Comparison of ENCODE assay signal across 8 mouse cellular contexts in genomic region chr12:69501346-69501730, GRCm38 (mm10).
DNase-seq lines count a peak whose midpoint lies in the region; ATAC-seq and TF ChIP-seq lines count a peak whose summit lies in the region.

No protein-coding gene starts in this region.

- no peak overlapping the region for H3K4me3 ChIP-seq in forebrain, embryonic 10.5 days
- no peak overlapping the region for H3K4me3 ChIP-seq in forebrain, embryonic 11.5 days (ENCODE audit: low read depth, low read length)
- H3K4me3 ChIP-seq in lung, postnatal 0 days (ENCODE audit: low read depth, low read length), result no peak overlapping the region
- H3K4me3 ChIP-seq in limb, embryonic 12.5 days (replicated peaks), result no peak overlapping the region
- H3K4me3 ChIP-seq in stomach, embryonic 15.5 days (replicated peaks), result no peak overlapping the region

- H3K9me3 ChIP-seq in forebrain, embryonic 10.5 days, result no peaks in the 10 kb centered on the region
- no peaks in the 10 kb centered on the region for H3K9me3 ChIP-seq in forebrain, embryonic 11.5 days (ENCODE audit: control insufficient read depth, low read length)
- no peaks in the 10 kb centered on the region for H3K9me3 ChIP-seq in lung, postnatal 0 days (ENCODE audit: low read length)
- H3K9me3 ChIP-seq in limb, embryonic 12.5 days, result no peaks in the 10 kb centered on the region
- no peaks in the 10 kb centered on the region for H3K9me3 ChIP-seq in stomach, embryonic 15.5 days

- peaks cover 26% of the 10 kb centered on the region for H3K4me1 ChIP-seq in forebrain, embryonic 10.5 days
- peaks cover 2% of the 10 kb centered on the region; the same call in 1 of the 2 replicates for H3K4me1 ChIP-seq in forebrain, embryonic 11.5 days (replicated peaks; ENCODE audit: control insufficient read depth, insufficient read depth, low read length)
- H3K4me1 ChIP-seq in lung, postnatal 0 days (ENCODE audit: insufficient read depth, low read depth, low read length), result peaks cover 24% of the 10 kb centered on the region
- peaks cover 23% of the 10 kb centered on the region for H3K4me1 ChIP-seq in limb, embryonic 12.5 days (replicated peaks)
- peaks cover 25% of the 10 kb centered on the region for H3K4me1 ChIP-seq in stomach, embryonic 15.5 days

- H3K4me2 ChIP-seq in forebrain, embryonic 11.5 days (ENCODE audit: low read depth, low read length, severe bottlenecking), result no peak overlapping the region
- H3K4me2 ChIP-seq in lung, postnatal 0 days (replicated peaks; ENCODE audit: low read depth, low read length), result peak overlapping the region; percentile 52; the same call in 1 of the 2 replicates
- peak overlapping the region; percentile 43 for H3K4me2 ChIP-seq in limb, embryonic 12.5 days
- H3K4me2 ChIP-seq in stomach, embryonic 15.5 days, result peak overlapping the region; percentile 39

- DNase-seq in forebrain, embryonic 10.5 days (ENCODE audit: extremely low spot score, low spot score), result no peak
- DNase-seq in forebrain, embryonic 11.5 days (ENCODE audit: low spot score), result no peak
- no peak for DNase-seq in lung, postnatal 0 days (ENCODE audit: low spot score)
- no peak for DNase-seq in lung, adult 18-20 months
- DNase-seq in natural killer cell, adult 2 months (ENCODE audit: low spot score in 2 of 2), result no peak

- no peak for ATAC-seq in forebrain, embryonic 11.5 days (replicated peaks; ENCODE audit: low FRiP score)
- no peak for ATAC-seq in lung, postnatal 0 days
- ATAC-seq in limb, embryonic 12.5 days (ENCODE audit: insufficient number of reproducible peaks, insufficient read depth, low FRiP score, low TSS enrichment, low read depth), result peak; percentile 46; the same call in 1 of the 2 replicates
- no peak for ATAC-seq in stomach, embryonic 15.5 days (ENCODE audit: insufficient read depth, low FRiP score, low read depth)
- ATAC-seq in granulocyte monocyte progenitor cell, adult 5-6 weeks (replicated peaks; ENCODE audit: poor library complexity, severe bottlenecking), result no peak

- no peak overlapping the region for H3K9ac ChIP-seq in forebrain, embryonic 11.5 days (ENCODE audit: low read length)
- no peak overlapping the region for H3K9ac ChIP-seq in lung, postnatal 0 days (replicated peaks; ENCODE audit: low read depth)
- 0 out of 2 replicates have a peak overlapping the region, but pooled peaks have one; percentile 6 for H3K9ac ChIP-seq in limb, embryonic 12.5 days (replicated peaks)
- H3K9ac ChIP-seq in stomach, embryonic 15.5 days, result no peak overlapping the region

- TF ChIP-seq EP300 in lung, postnatal 0 days (IDR thresholded peaks at IDR 0.05), result no peak

- no peaks in the 10 kb centered on the region for H3K27me3 ChIP-seq in forebrain, embryonic 10.5 days (ENCODE audit: poor library complexity, severe bottlenecking)
- no peaks in the 10 kb centered on the region for H3K27me3 ChIP-seq in forebrain, embryonic 11.5 days (ENCODE audit: control insufficient read depth, insufficient read depth, low read length)
- H3K27me3 ChIP-seq in lung, postnatal 0 days (replicated peaks; ENCODE audit: insufficient read depth, low read length), result no peaks in the 10 kb centered on the region
- no peaks in the 10 kb centered on the region for H3K27me3 ChIP-seq in limb, embryonic 12.5 days
- no peaks in the 10 kb centered on the region for H3K27me3 ChIP-seq in stomach, embryonic 15.5 days (replicated peaks)

- 33% methylated on average over 2 of the region's 2 CpGs for WGBS in forebrain, embryonic 10.5 days
- WGBS in forebrain, embryonic 11.5 days, result 46% methylated on average over 2 of the region's 2 CpGs
- 18% methylated on average over 2 of the region's 2 CpGs for WGBS in lung, postnatal 0 days
- 23% methylated on average over 2 of the region's 2 CpGs for WGBS in limb, embryonic 12.5 days
- WGBS in stomach, embryonic 15.5 days, result 39% methylated on average over 2 of the region's 2 CpGs

- H3K36me3 ChIP-seq in forebrain, embryonic 10.5 days (replicated peaks), result no peaks in the 10 kb centered on the region
- H3K36me3 ChIP-seq in forebrain, embryonic 11.5 days (ENCODE audit: control insufficient read depth, insufficient read depth, low read length), result no peaks in the 10 kb centered on the region
- no peaks in the 10 kb centered on the region for H3K36me3 ChIP-seq in lung, postnatal 0 days (ENCODE audit: insufficient read depth, low read length)
- H3K36me3 ChIP-seq in limb, embryonic 12.5 days, result no peaks in the 10 kb centered on the region
- H3K36me3 ChIP-seq in stomach, embryonic 15.5 days, result no peaks in the 10 kb centered on the region

- TF ChIP-seq CTCF in lung, postnatal 0 days (IDR thresholded peaks at IDR 0.05), result no peak

- peak overlapping the region; percentile 74 for H3K27ac ChIP-seq in forebrain, embryonic 10.5 days
- no peak overlapping the region for H3K27ac ChIP-seq in forebrain, embryonic 11.5 days (ENCODE audit: low read depth, low read length)
- peak overlapping the region; percentile 96 for H3K27ac ChIP-seq in lung, postnatal 0 days (ENCODE audit: low read length)
- peak overlapping the region; percentile 90 for H3K27ac ChIP-seq in limb, embryonic 12.5 days
- H3K27ac ChIP-seq in stomach, embryonic 15.5 days, result peak overlapping the region; percentile 97
